Mouse (Mus musculus) midbrain, embryonic 16.5 days (tissue): ENCODE data around the gene Dcdc2b. TPM values are rescaled to one million over a fixed set of nuclear protein-coding genes. Genes with fewer than 3 reads are reported as not detected.

ENCODE experiments used
- ATAC-seq: fragments of 200-750 bp; cut with Nextera tagmentation; 2 replicates; pipeline ENCODE4 v1.8.0; 2017; ENCODE audit warnings: moderate TSS enrichment
- H3K27ac ChIP-seq: fragments of 300-500 bp; sonication (generic); 2 replicates; pipeline ENCODE4 v1.5.1; 2014; ENCODE audit warnings: mild to moderate bottlenecking, low read length, mixed read lengths
- H3K27me3 ChIP-seq: fragments of 300-500 bp; sonication (generic); 2 replicates; pipeline ENCODE4 v1.6.1; 2014; ENCODE audit warnings: low read depth, low read length, mixed read lengths; ENCODE audit not compliant: control insufficient read depth, insufficient read depth
- H3K36me3 ChIP-seq: fragments of 300-500 bp; sonication (generic); 2 replicates; pipeline ENCODE4 v1.6.1; 2014; ENCODE audit warnings: mild to moderate bottlenecking, low read length, moderate library complexity, mixed read lengths; ENCODE audit not compliant: control insufficient read depth, insufficient read depth
- H3K4me1 ChIP-seq: fragments of 300-500 bp; sonication (generic); 2 replicates; pipeline ENCODE4 v1.6.1; 2014; ENCODE audit warnings: mild to moderate bottlenecking, low read length, mixed read lengths; ENCODE audit not compliant: control insufficient read depth, insufficient read depth
- H3K4me2 ChIP-seq: fragments of 300-500 bp; sonication (generic); 2 replicates; pipeline ENCODE4 v1.6.1; 2014; ENCODE audit warnings: mild to moderate bottlenecking, low read length, mixed read lengths
- H3K4me3 ChIP-seq: fragments of 300-500 bp; sonication (generic); 2 replicates; pipeline ENCODE4 v1.5.1; 2014; ENCODE audit warnings: low read depth, mild to moderate bottlenecking, low read length, moderate library complexity, mixed read lengths
- H3K9ac ChIP-seq: fragments of 300-500 bp; sonication (generic); 2 replicates; pipeline ENCODE4 v1.6.1; 2014; ENCODE audit warnings: low read depth, low read length, mixed read lengths
- H3K9me3 ChIP-seq: fragments of 300-500 bp; sonication (generic); replicated peaks from 2 replicates; pipeline ENCODE4 v1.6.1; 2014; ENCODE audit warnings: mild to moderate bottlenecking, low read length, mixed read lengths; ENCODE audit not compliant: control insufficient read depth, poor library complexity, severe bottlenecking
- WGBS: fragments of 180-500 bp; shearing (Covaris S2); extraction: QIAGEN DNeasy Blood & Tissue Kit; methylation state at CpG from one replicate; pipeline ENCODE4 v1.1.7; 2014; 5-methylcytosine and 5-hydroxymethylcytosine counted together
- polyA plus RNA-seq: library from polyadenylated mRNA; unstranded; fragments of >200 nt; fragmentation: Nextera tagmentation; extraction: Ambion mirVana; gene quantifications from 2 replicates; pipeline ENCODE4 v1.2.1, GENCODE M21; 2015

Dcdc2b gene
- polyA plus RNA-seq, 1 experiment from 2014 or later, result 4.1 TPM

GRCm38 (mm10) chr4:129576863-129577491 is 37.1 kb downstream of the Dcdc2b start:
- Histone ChIP-seq H3K27me3 (no peaks in the 10 kb centered on the region), H3K4me3 (no peak overlapping the region), H3K36me3 (no peaks in the 10 kb centered on the region), H3K9me3 (no peaks in the 10 kb centered on the region), H3K4me1 (no peaks in the 10 kb centered on the region), H3K4me2 (peak overlapping the region; percentile 24; the same call in 1 of the 2 replicates), H3K27ac (no peak overlapping the region), H3K9ac (peak overlapping the region; percentile 38)
- no peak for ATAC-seq
- WGBS, result 24% methylated on average over 21 of the region's 21 CpGs

GRCm38 (mm10) chr4:129575171-129575844 is 38.7 kb downstream of the Dcdc2b start:
- ATAC-seq, result no peak
- H3K27me3 ChIP-seq, result no peaks in the 10 kb centered on the region
- no peak overlapping the region for H3K27ac ChIP-seq
- H3K9ac ChIP-seq, result no peak overlapping the region
- no peaks in the 10 kb centered on the region for H3K4me1 ChIP-seq
- H3K4me2 ChIP-seq, result no peak overlapping the region
- no peak overlapping the region for H3K4me3 ChIP-seq
- no peaks in the 10 kb centered on the region for H3K9me3 ChIP-seq
- H3K36me3 ChIP-seq, result no peaks in the 10 kb centered on the region
- 65% methylated on average over 7 of the region's 8 CpGs for WGBS

- Histone ChIP-seq H3K36me3 (no peaks in the 10 kb centered on the region), H3K9me3 (no peaks in the 10 kb centered on the region), H3K9ac (no peak within 1 kb of the TSS), H3K27ac (no peak within 1 kb of the TSS), H3K4me2 (no peak within 1 kb of the TSS), H3K4me1 (no peaks in the 10 kb centered on the region), H3K4me3 (no peak within 1 kb of the TSS), H3K27me3 (no peaks in the 10 kb centered on the region)
- no peak for ATAC-seq
- WGBS, result 88% methylated on average over 8 of the region's 8 CpGs
Observed at GRCm38 (mm10) chr4:129573430-129573829, 40.6 kb downstream of the Dcdc2b start, which contains the start of gene Lck. Gene Lck (minus strand): TSS chr4:129573641.

- Histone ChIP-seq H3K4me1 (no peaks in the 10 kb centered on the region), H3K36me3 (no peaks in the 10 kb centered on the region), H3K27me3 (no peaks in the 10 kb centered on the region), H3K9me3 (no peaks in the 10 kb centered on the region), H3K4me2 (no peak overlapping the region), H3K9ac (no peak overlapping the region), H3K4me3 (no peak overlapping the region), H3K27ac (no peak overlapping the region)
- 94% methylated on average over 4 of the region's 4 CpGs for WGBS
- no peak for ATAC-seq
Observed at GRCm38 (mm10) chr4:129573093-129573370, 41.0 kb downstream of the Dcdc2b start.

- ATAC-seq, result no peak
- Histone ChIP-seq H3K36me3 (no peaks in the 10 kb centered on the region), H3K4me2 (no peak overlapping the region), H3K27me3 (no peaks in the 10 kb centered on the region), H3K4me3 (no peak overlapping the region), H3K9me3 (no peaks in the 10 kb centered on the region), H3K9ac (no peak overlapping the region), H3K4me1 (no peaks in the 10 kb centered on the region), H3K27ac (no peak overlapping the region)
- WGBS, result 88% methylated on average over 13 of the region's 13 CpGs
Observed at GRCm38 (mm10) chr4:129572236-129573092, 41.6 kb downstream of the Dcdc2b start.

GRCm38 (mm10) chr4:129571551-129572084 is 42.4 kb downstream of the Dcdc2b start:
- ATAC-seq, result no peak
- no peaks in the 10 kb centered on the region for H3K4me1 ChIP-seq
- H3K9ac ChIP-seq, result no peak overlapping the region
- no peaks in the 10 kb centered on the region for H3K36me3 ChIP-seq
- WGBS, result 69% methylated on average over 8 of the region's 8 CpGs
- H3K9me3 ChIP-seq, result no peaks in the 10 kb centered on the region
- no peak overlapping the region for H3K4me3 ChIP-seq
- H3K27me3 ChIP-seq, result no peaks in the 10 kb centered on the region
- H3K4me2 ChIP-seq, result no peak overlapping the region
- no peak overlapping the region for H3K27ac ChIP-seq

- H3K9ac ChIP-seq, result no peak overlapping the region
- H3K9me3 ChIP-seq, result no peaks in the 10 kb centered on the region
- no peaks in the 10 kb centered on the region for H3K27me3 ChIP-seq
- no peak overlapping the region for H3K27ac ChIP-seq
- H3K4me3 ChIP-seq, result no peak overlapping the region
- 87% methylated on average over 6 of the region's 6 CpGs for WGBS
- no peaks in the 10 kb centered on the region for H3K4me1 ChIP-seq
- H3K36me3 ChIP-seq, result no peaks in the 10 kb centered on the region
- no peak for ATAC-seq
- no peak overlapping the region for H3K4me2 ChIP-seq
Observed at GRCm38 (mm10) chr4:129570028-129570427, 44.0 kb downstream of the Dcdc2b start.

- Histone ChIP-seq H3K9ac (no peak overlapping the region), H3K27ac (no peak overlapping the region), H3K4me2 (no peak overlapping the region), H3K9me3 (no peaks in the 10 kb centered on the region), H3K36me3 (no peaks in the 10 kb centered on the region), H3K4me1 (no peaks in the 10 kb centered on the region), H3K4me3 (no peak overlapping the region), H3K27me3 (no peaks in the 10 kb centered on the region)
- WGBS, result 93% methylated on average over 7 of the region's 7 CpGs
- ATAC-seq, result no peak
Observed at GRCm38 (mm10) chr4:129568366-129568765, 45.7 kb downstream of the Dcdc2b start.

GRCm38 (mm10) chr4:129565139-129565538 is 48.9 kb downstream of the Dcdc2b start:
- ATAC-seq, result no peak
- Histone ChIP-seq H3K4me1 (no peaks in the 10 kb centered on the region), H3K4me2 (no peak overlapping the region), H3K27me3 (no peaks in the 10 kb centered on the region), H3K36me3 (no peaks in the 10 kb centered on the region), H3K9ac (no peak overlapping the region), H3K9me3 (no peaks in the 10 kb centered on the region), H3K27ac (no peak overlapping the region), H3K4me3 (no peak overlapping the region)
- 87% methylated on average over 6 of the region's 6 CpGs for WGBS
